8 mouse cellular contexts compared by ENCODE assay signal in genomic region chr2:44979042-44979721, GRCm38 (mm10). TPM values are rescaled to one million over a fixed set of nuclear protein-coding genes. Genes with fewer than 3 reads are reported as not detected.
DNase-seq lines count a peak whose midpoint lies in the region; ATAC-seq and TF ChIP-seq lines count a peak whose summit lies in the region.

No protein-coding gene starts in this region.

- no peaks in the 10 kb centered on the region for H3K27me3 ChIP-seq in kidney, embryonic 14.5 days (ENCODE audit: control insufficient read depth, insufficient read depth, low read length)
- H3K27me3 ChIP-seq in heart, postnatal 0 days (ENCODE audit: control insufficient read depth, insufficient read depth, low read length): no peaks in the 10 kb centered on the region
- peaks cover 30% of the 10 kb centered on the region for H3K27me3 ChIP-seq in limb, embryonic 10.5 days (ENCODE audit: low read depth, poor library complexity, severe bottlenecking)

- DNase-seq in kidney, postnatal 14 days: no peak
- peak; percentile 39 for DNase-seq in embryo, embryonic 10 days (ENCODE audit: low spot score)
- DNase-seq in heart, postnatal 0 days (ENCODE audit: low spot score): no peak
- DNase-seq in limb, embryonic 10.5 days (ENCODE audit: low spot score): no peak
- DNase-seq in urinary bladder, postnatal 10 days (ENCODE audit: low spot score): no peak

- peak overlapping the region; percentile 48 for H3K4me2 ChIP-seq in kidney, embryonic 14.5 days (replicated peaks; ENCODE audit: low read depth, low read length)
- peak overlapping the region; percentile 74 for H3K4me2 ChIP-seq in heart, postnatal 0 days (ENCODE audit: low read depth, low read length)

- TF ChIP-seq POLR2A in olfactory bulb, adult 2 months (IDR thresholded peaks at IDR 0.05; ENCODE audit: insufficient read depth, low read depth, low read length): no peak

- H3K27ac ChIP-seq in kidney, embryonic 14.5 days (ENCODE audit: low read depth, low read length): no peak overlapping the region
- H3K27ac ChIP-seq in heart, postnatal 0 days (ENCODE audit: low read depth): peak overlapping the region; percentile 6; the same call in 1 of the 2 replicates
- H3K27ac ChIP-seq in limb, embryonic 10.5 days: no peak overlapping the region
- H3K27ac ChIP-seq in olfactory bulb, adult 2 months (ENCODE audit: insufficient read depth, low read depth, low read length): no peak overlapping the region

- WGBS in kidney, embryonic 14.5 days: 7% methylated on average over 18 of the region's 18 CpGs
- 9% methylated on average over 18 of the region's 18 CpGs for WGBS in heart, postnatal 0 days
- 13% methylated on average over 18 of the region's 18 CpGs for WGBS in limb, embryonic 10.5 days
- WGBS in olfactory bulb, adult 2 months: 3% methylated on average over 18 of the region's 18 CpGs

- H3K9me3 ChIP-seq in kidney, embryonic 14.5 days (ENCODE audit: control insufficient read depth, low read length): no peaks in the 10 kb centered on the region
- H3K9me3 ChIP-seq in heart, postnatal 0 days (replicated peaks; ENCODE audit: control insufficient read depth, low read length): no peaks in the 10 kb centered on the region
- no peaks in the 10 kb centered on the region for H3K9me3 ChIP-seq in limb, embryonic 10.5 days (replicated peaks)

- ATAC-seq in kidney, embryonic 14.5 days (ENCODE audit: low FRiP score, low TSS enrichment): 0 out of 2 replicates have a peak, but pooled peaks have one; percentile 26
- ATAC-seq in heart, postnatal 0 days (ENCODE audit: insufficient read depth, low read depth): no peak
- no peak for ATAC-seq in inflammation-experienced regulatory T-cells, adult 6 months

- H3K9ac ChIP-seq in kidney, embryonic 14.5 days (ENCODE audit: low read depth, low read length): no peak overlapping the region
- peak overlapping the region; percentile 31 for H3K9ac ChIP-seq in heart, postnatal 0 days (replicated peaks; ENCODE audit: low read depth, low read length)

- TF ChIP-seq CTCF in heart, postnatal 0 days (IDR thresholded peaks at IDR 0.05; ENCODE audit: low read depth): no peak
- TF ChIP-seq CTCF in olfactory bulb, adult 2 months (IDR thresholded peaks at IDR 0.05; ENCODE audit: insufficient read depth, low read depth, low read length): no peak

- H3K4me3 ChIP-seq in kidney, embryonic 14.5 days (ENCODE audit: low read length): peak overlapping the region; percentile 1; the same call in 1 of the 2 replicates
- H3K4me3 ChIP-seq in heart, postnatal 0 days (ENCODE audit: low read depth, low read length): peak overlapping the region; percentile 44
- peak overlapping the region; percentile 31 for H3K4me3 ChIP-seq in limb, embryonic 10.5 days
- peak overlapping the region; percentile 16; the same call in 1 of the 2 replicates for H3K4me3 ChIP-seq in olfactory bulb, adult 2 months (ENCODE audit: insufficient read depth, low read depth, low read length)

- H3K4me1 ChIP-seq in kidney, embryonic 14.5 days (ENCODE audit: control insufficient read depth, insufficient read depth, low read length): peaks cover 14% of the 10 kb centered on the region
- peaks cover 11% of the 10 kb centered on the region; the same call in 1 of the 2 replicates for H3K4me1 ChIP-seq in heart, postnatal 0 days (ENCODE audit: control insufficient read depth, insufficient read depth)
- peaks cover 9% of the 10 kb centered on the region for H3K4me1 ChIP-seq in limb, embryonic 10.5 days
- H3K4me1 ChIP-seq in olfactory bulb, adult 2 months (ENCODE audit: control insufficient read depth, insufficient read depth, low read length): peaks cover 8% of the 10 kb centered on the region

- TF ChIP-seq EP300 in heart, postnatal 0 days (IDR thresholded peaks at IDR 0.05; ENCODE audit: low read depth): no peak

- H3K36me3 ChIP-seq in kidney, embryonic 14.5 days (ENCODE audit: control insufficient read depth, insufficient read depth, low read length): no peaks in the 10 kb centered on the region
- H3K36me3 ChIP-seq in heart, postnatal 0 days (replicated peaks; ENCODE audit: control insufficient read depth, insufficient read depth, low read length): no peaks in the 10 kb centered on the region
- no peaks in the 10 kb centered on the region for H3K36me3 ChIP-seq in limb, embryonic 10.5 days

RNA-seq across cellular contexts. Expression of gene Gtdc1, which starts 51.7 kb away (rescaled TPM):
- 13.6 and 14.3 TPM in 2 replicates for polyA plus RNA-seq in kidney, embryonic 14.5 days (2014; fragmentation: Nextera tagmentation; extraction: Ambion mirVana)
- 13.9 and 16.3 TPM in 2 replicates for total RNA-seq in heart, postnatal 0 days (2014; rRNA removed; ENCODE audit: low replicate concordance)
- polyA plus RNA-seq in heart, postnatal 0 days (2015; fragmentation: Nextera tagmentation; extraction: Ambion mirVana): 11.1 and 11.9 TPM in 2 replicates
- polyA plus RNA-seq in limb, embryonic 10.5 days (2016; fragmentation: Nextera tagmentation; extraction: Ambion mirVana): 7.6 and 9.8 TPM in 2 replicates
- polyA plus RNA-seq in olfactory bulb, adult 2 months (2012; ENCODE audit: insufficient read depth, insufficient read length, low replicate concordance, missing spikeins): not detected in 2 replicates
- 10 to 100 TPM; 14.3 to 31.2 (median 21.5) TPM for polyA plus RNA-seq in inflammation-experienced regulatory T-cells, adult 6 months (2017; shearing (Covaris generic))
